Mouse (Mus musculus) midbrain, embryonic 16.5 days (tissue): ENCODE data around the gene Bhlhe41. TPM values are rescaled to one million over a fixed set of nuclear protein-coding genes. Genes with fewer than 3 reads are reported as not detected.

Source experiments
- ATAC-seq: fragments of 200-750 bp; cut with Nextera tagmentation; 2 replicates; pipeline ENCODE4 v1.8.0; 2017; ENCODE audit warnings: moderate TSS enrichment
- H3K27ac ChIP-seq: fragments of 300-500 bp; sonication (generic); 2 replicates; pipeline ENCODE4 v1.5.1; 2014; ENCODE audit warnings: mild to moderate bottlenecking, low read length, mixed read lengths
- H3K27me3 ChIP-seq: fragments of 300-500 bp; sonication (generic); 2 replicates; pipeline ENCODE4 v1.6.1; 2014; ENCODE audit warnings: low read depth, low read length, mixed read lengths; ENCODE audit not compliant: control insufficient read depth, insufficient read depth
- H3K36me3 ChIP-seq: fragments of 300-500 bp; sonication (generic); 2 replicates; pipeline ENCODE4 v1.6.1; 2014; ENCODE audit warnings: mild to moderate bottlenecking, low read length, moderate library complexity, mixed read lengths; ENCODE audit not compliant: control insufficient read depth, insufficient read depth
- H3K4me1 ChIP-seq: fragments of 300-500 bp; sonication (generic); 2 replicates; pipeline ENCODE4 v1.6.1; 2014; ENCODE audit warnings: mild to moderate bottlenecking, low read length, mixed read lengths; ENCODE audit not compliant: control insufficient read depth, insufficient read depth
- H3K4me2 ChIP-seq: fragments of 300-500 bp; sonication (generic); 2 replicates; pipeline ENCODE4 v1.6.1; 2014; ENCODE audit warnings: mild to moderate bottlenecking, low read length, mixed read lengths
- H3K4me3 ChIP-seq: fragments of 300-500 bp; sonication (generic); 2 replicates; pipeline ENCODE4 v1.5.1; 2014; ENCODE audit warnings: low read depth, mild to moderate bottlenecking, low read length, moderate library complexity, mixed read lengths
- H3K9ac ChIP-seq: fragments of 300-500 bp; sonication (generic); 2 replicates; pipeline ENCODE4 v1.6.1; 2014; ENCODE audit warnings: low read depth, low read length, mixed read lengths
- H3K9me3 ChIP-seq: fragments of 300-500 bp; sonication (generic); replicated peaks from 2 replicates; pipeline ENCODE4 v1.6.1; 2014; ENCODE audit warnings: mild to moderate bottlenecking, low read length, mixed read lengths; ENCODE audit not compliant: control insufficient read depth, poor library complexity, severe bottlenecking
- WGBS: fragments of 180-500 bp; shearing (Covaris S2); extraction: QIAGEN DNeasy Blood & Tissue Kit; methylation state at CpG from one replicate; pipeline ENCODE4 v1.1.7; 2014; 5-methylcytosine and 5-hydroxymethylcytosine counted together
- polyA plus RNA-seq: library from polyadenylated mRNA; unstranded; fragments of >200 nt; fragmentation: Nextera tagmentation; extraction: Ambion mirVana; gene quantifications from 2 replicates; pipeline ENCODE4 v1.2.1, GENCODE M21; 2015

Bhlhe41 gene
- polyA plus RNA-seq, 1 experiment from 2014 or later: 9.7 TPM

- Histone ChIP-seq H3K4me3 (no peak overlapping the region), H3K27ac (no peak overlapping the region), H3K4me2 (no peak overlapping the region), H3K9me3 (no peaks in the 10 kb centered on the region), H3K36me3 (no peaks in the 10 kb centered on the region), H3K27me3 (no peaks in the 10 kb centered on the region), H3K4me1 (no peaks in the 10 kb centered on the region), H3K9ac (no peak overlapping the region)
- WGBS: 83% methylated on average over 13 of the region's 13 CpGs
- no peak for ATAC-seq
Observed at GRCm38 (mm10) chr6:145893366-145894021, 28.1 kb upstream of the Bhlhe41 start.

GRCm38 (mm10) chr6:145892381-145893265, 27.3 kb upstream of the Bhlhe41 start:
- Histone ChIP-seq H3K27ac (no peak overlapping the region), H3K27me3 (no peaks in the 10 kb centered on the region), H3K4me2 (no peak overlapping the region), H3K9ac (no peak overlapping the region), H3K36me3 (no peaks in the 10 kb centered on the region), H3K4me1 (no peaks in the 10 kb centered on the region), H3K9me3 (no peaks in the 10 kb centered on the region), H3K4me3 (no peak overlapping the region)
- 93% methylated on average over 20 of the region's 20 CpGs for WGBS
- ATAC-seq: no peak

GRCm38 (mm10) chr6:145891951-145892350, 26.6 kb upstream of the Bhlhe41 start:
- no peak for ATAC-seq
- Histone ChIP-seq H3K27me3 (no peaks in the 10 kb centered on the region), H3K4me2 (no peak overlapping the region), H3K9me3 (no peaks in the 10 kb centered on the region), H3K4me1 (no peaks in the 10 kb centered on the region), H3K27ac (no peak overlapping the region), H3K36me3 (no peaks in the 10 kb centered on the region), H3K9ac (no peak overlapping the region), H3K4me3 (no peak overlapping the region)
- 87% methylated on average over 11 of the region's 11 CpGs for WGBS

- WGBS: 64% methylated on average over 6 of the region's 6 CpGs
- H3K36me3 ChIP-seq: no peaks in the 10 kb centered on the region
- H3K9me3 ChIP-seq: no peaks in the 10 kb centered on the region
- no peak overlapping the region for H3K4me2 ChIP-seq
- no peak overlapping the region for H3K4me3 ChIP-seq
- H3K4me1 ChIP-seq: no peaks in the 10 kb centered on the region
- no peak for ATAC-seq
- no peaks in the 10 kb centered on the region for H3K27me3 ChIP-seq
- no peak overlapping the region for H3K9ac ChIP-seq
- H3K27ac ChIP-seq: no peak overlapping the region
Observed at GRCm38 (mm10) chr6:145887719-145888118, 22.4 kb upstream of the Bhlhe41 start.

GRCm38 (mm10) chr6:145886277-145886676, 20.9 kb upstream of the Bhlhe41 start:
- 83% methylated on average over 8 of the region's 8 CpGs for WGBS
- Histone ChIP-seq H3K27ac (no peak overlapping the region), H3K9me3 (no peaks in the 10 kb centered on the region), H3K4me2 (no peak overlapping the region), H3K9ac (no peak overlapping the region), H3K36me3 (no peaks in the 10 kb centered on the region), H3K4me3 (no peak overlapping the region), H3K27me3 (no peaks in the 10 kb centered on the region), H3K4me1 (no peaks in the 10 kb centered on the region)
- no peak for ATAC-seq

GRCm38 (mm10) chr6:145885069-145885468, 19.7 kb upstream of the Bhlhe41 start:
- Histone ChIP-seq H3K27ac (no peak overlapping the region), H3K4me2 (no peak overlapping the region), H3K9ac (no peak overlapping the region), H3K9me3 (no peaks in the 10 kb centered on the region), H3K4me3 (no peak overlapping the region), H3K36me3 (no peaks in the 10 kb centered on the region), H3K27me3 (no peaks in the 10 kb centered on the region), H3K4me1 (no peaks in the 10 kb centered on the region)
- no peak for ATAC-seq
- 88% methylated on average over 4 of the region's 4 CpGs for WGBS

- 90% methylated on average over 4 of the region's 4 CpGs for WGBS
- no peak overlapping the region for H3K27ac ChIP-seq
- no peaks in the 10 kb centered on the region for H3K36me3 ChIP-seq
- H3K9ac ChIP-seq: no peak overlapping the region
- H3K27me3 ChIP-seq: no peaks in the 10 kb centered on the region
- H3K4me3 ChIP-seq: no peak overlapping the region
- H3K4me2 ChIP-seq: no peak overlapping the region
- no peak for ATAC-seq
- no peaks in the 10 kb centered on the region for H3K4me1 ChIP-seq
- H3K9me3 ChIP-seq: no peaks in the 10 kb centered on the region
Observed at GRCm38 (mm10) chr6:145883668-145884067, 18.3 kb upstream of the Bhlhe41 start.

- no peaks in the 10 kb centered on the region for H3K9me3 ChIP-seq
- H3K9ac ChIP-seq: no peak overlapping the region
- H3K4me1 ChIP-seq: no peaks in the 10 kb centered on the region
- H3K27ac ChIP-seq: no peak overlapping the region
- H3K4me3 ChIP-seq: no peak overlapping the region
- no peak overlapping the region for H3K4me2 ChIP-seq
- 82% methylated on average over 1 of the region's 1 CpGs for WGBS
- no peaks in the 10 kb centered on the region for H3K27me3 ChIP-seq
- ATAC-seq: no peak
- no peaks in the 10 kb centered on the region for H3K36me3 ChIP-seq
Observed at GRCm38 (mm10) chr6:145883010-145883409, 17.7 kb upstream of the Bhlhe41 start.

GRCm38 (mm10) chr6:145880609-145881008, 15.3 kb upstream of the Bhlhe41 start:
- 88% methylated on average over 5 of the region's 5 CpGs for WGBS
- Histone ChIP-seq H3K4me1 (no peaks in the 10 kb centered on the region), H3K36me3 (no peaks in the 10 kb centered on the region), H3K27me3 (no peaks in the 10 kb centered on the region), H3K9ac (no peak overlapping the region), H3K4me3 (no peak overlapping the region), H3K4me2 (no peak overlapping the region), H3K27ac (no peak overlapping the region), H3K9me3 (no peaks in the 10 kb centered on the region)
- ATAC-seq: no peak
